ENCODE assay signal across 8 mouse cellular contexts in genomic region chr7:80689221-80689591, GRCm38 (mm10). TPM values are rescaled to one million over a fixed set of nuclear protein-coding genes. Genes with fewer than 3 reads are reported as not detected.
DNase-seq lines count a peak whose midpoint lies in the region; ATAC-seq lines count a peak whose summit lies in the region.

No protein-coding gene starts in this region.

- peak overlapping the region; percentile 88 for H3K4me3 ChIP-seq in heart, embryonic 12.5 days
- H3K4me3 ChIP-seq in limb, embryonic 13.5 days: peak overlapping the region; percentile 89
- H3K4me3 ChIP-seq in neural tube, embryonic 13.5 days: peak overlapping the region; percentile 84

- H3K4me1 ChIP-seq in heart, embryonic 12.5 days (replicated peaks): peaks cover 32% of the 10 kb centered on the region
- H3K4me1 ChIP-seq in limb, embryonic 13.5 days: peaks cover 16% of the 10 kb centered on the region
- peaks cover 29% of the 10 kb centered on the region for H3K4me1 ChIP-seq in neural tube, embryonic 13.5 days (replicated peaks)

- H3K9ac ChIP-seq in heart, embryonic 12.5 days: peak overlapping the region; percentile 95
- peak overlapping the region; percentile 95 for H3K9ac ChIP-seq in limb, embryonic 13.5 days
- peak overlapping the region; percentile 98 for H3K9ac ChIP-seq in neural tube, embryonic 13.5 days

- peak overlapping the region; percentile 97 for H3K27ac ChIP-seq in heart, embryonic 12.5 days (ENCODE audit: poor library complexity, severe bottlenecking)
- peak overlapping the region; percentile 96 for H3K27ac ChIP-seq in limb, embryonic 13.5 days
- peak overlapping the region; percentile 96 for H3K27ac ChIP-seq in neural tube, embryonic 13.5 days (replicated peaks)

- H3K4me2 ChIP-seq in heart, embryonic 12.5 days: peak overlapping the region; percentile 83
- peak overlapping the region; percentile 82 for H3K4me2 ChIP-seq in limb, embryonic 13.5 days (replicated peaks)
- H3K4me2 ChIP-seq in neural tube, embryonic 13.5 days: peak overlapping the region; percentile 67

- peak; percentile 14 to 15 for DNase-seq in lung, adult 18-20 months
- DNase-seq in lung, postnatal 25 days (ENCODE audit: low spot score): no peak
- peak; percentile 40 to 51 for DNase-seq in adrenal gland, postnatal 36 days
- DNase-seq in left cerebral cortex, adult 18-20 months (ENCODE audit: low spot score in 2 of 2): no peak
- no peak for DNase-seq in right cerebral cortex, postnatal 25 days

- H3K27me3 ChIP-seq in heart, embryonic 12.5 days (replicated peaks): no peaks in the 10 kb centered on the region
- H3K27me3 ChIP-seq in limb, embryonic 13.5 days: no peaks in the 10 kb centered on the region
- H3K27me3 ChIP-seq in neural tube, embryonic 13.5 days: no peaks in the 10 kb centered on the region

- H3K36me3 ChIP-seq in heart, embryonic 12.5 days: no peaks in the 10 kb centered on the region
- no peaks in the 10 kb centered on the region for H3K36me3 ChIP-seq in limb, embryonic 13.5 days
- H3K36me3 ChIP-seq in neural tube, embryonic 13.5 days: no peaks in the 10 kb centered on the region

- H3K9me3 ChIP-seq in heart, embryonic 12.5 days (replicated peaks): peaks cover 2% of the 10 kb centered on the region
- 0 out of 2 replicates have a peak, but pooled peaks cover 2% of the 10 kb centered on the region for H3K9me3 ChIP-seq in limb, embryonic 13.5 days
- H3K9me3 ChIP-seq in neural tube, embryonic 13.5 days: no peaks in the 10 kb centered on the region

- 24% methylated on average over 10 of the region's 10 CpGs for WGBS in heart, embryonic 12.5 days
- 17% methylated on average over 10 of the region's 10 CpGs for WGBS in limb, embryonic 13.5 days
- WGBS in neural tube, embryonic 13.5 days: 21% methylated on average over 10 of the region's 10 CpGs

- ATAC-seq in heart, embryonic 12.5 days (ENCODE audit: insufficient number of reproducible peaks, low FRiP score): no peak
- ATAC-seq in limb, embryonic 13.5 days (ENCODE audit: low FRiP score, low read depth): no peak
- ATAC-seq in neural tube, embryonic 13.5 days (ENCODE audit: low read depth): no peak

RNA-seq across cellular contexts. Expression of gene Crtc3, which starts 0.5 kb away (rescaled TPM):
- 10 to 100 TPM; 25.0 to 31.2 TPM for total RNA-seq in adrenal gland, postnatal 36 days (2021)
- polyA plus RNA-seq in heart, embryonic 12.5 days (2016; fragmentation: Nextera tagmentation; extraction: Ambion mirVana): 16.7 and 16.9 TPM in 2 replicates
- 23.9 and 24.5 TPM in 2 replicates for polyA plus RNA-seq in limb, embryonic 13.5 days (2015; fragmentation: Nextera tagmentation; extraction: Ambion mirVana)
- polyA plus RNA-seq in neural tube, embryonic 13.5 days (2015; fragmentation: Nextera tagmentation; extraction: Ambion mirVana): 17.3 and 18.6 TPM in 2 replicates
- total RNA-seq in left cerebral cortex, adult 18-20 months (2021): 10 to 100 TPM; 14.4 to 14.5 TPM

Comparison
In these comparisons a context has a peak if more than half of its experiments do, and no peak if none do; other contexts are left out.
1. DNase-seq: peak in lung, adult 18-20 months (2 of 2) and adrenal gland, postnatal 36 days (2 of 2); none in lung, postnatal 25 days (single experiment), left cerebral cortex, adult 18-20 months (0 of 2) and right cerebral cortex, postnatal 25 days (single experiment).
2. Peak in every context shown above with its lines, with median percentiles within 50 percentile points of each other: H3K27ac ChIP-seq, H3K4me2 ChIP-seq, H3K4me3 ChIP-seq and H3K9ac ChIP-seq.